Mouse (Mus musculus) liver, embryonic 13.5 days (tissue): ENCODE measurements at regions not wholly inside any gene's neighbourhood (a gene's known extent, or its start where the extent isn't known, plus 50 kb on each side); places are given as distances from the start of the nearest gene placed in this dataset.

Experiments used
- ATAC-seq: fragments of 200-750 bp; cut with Nextera tagmentation; 2 replicates; pipeline ENCODE4 v1.8.0; 2017; ENCODE audit warnings: low read depth, mild to moderate bottlenecking, moderate number of reproducible peaks, moderate library complexity
- DNase-seq: peaks from one replicate; pipeline ENCODE4 v3.0.0; 2022
- H3K27ac ChIP-seq: fragments of 300-500 bp; sonication (generic); 2 replicates; pipeline ENCODE4 v1.5.1; 2015; ENCODE audit warnings: moderate library complexity, mild to moderate bottlenecking, inconsistent platforms
- H3K27me3 ChIP-seq: fragments of 300-500 bp; sonication (generic); 2 replicates; pipeline ENCODE4 v1.6.1; 2015; ENCODE audit warnings: mild to moderate bottlenecking, inconsistent platforms
- H3K36me3 ChIP-seq: fragments of 300-500 bp; sonication (generic); 2 replicates; pipeline ENCODE4 v1.6.1; 2015; ENCODE audit warnings: mild to moderate bottlenecking, inconsistent platforms
- H3K4me1 ChIP-seq: fragments of 300-500 bp; sonication (generic); replicated peaks from 2 replicates; pipeline ENCODE4 v1.6.1; 2015; ENCODE audit warnings: inconsistent platforms
- H3K4me2 ChIP-seq: fragments of 300-500 bp; sonication (generic); 2 replicates; pipeline ENCODE4 v1.6.1; 2015; ENCODE audit warnings: inconsistent platforms, mild to moderate bottlenecking, moderate library complexity
- H3K4me3 ChIP-seq: fragments of 300-500 bp; sonication (generic); replicated peaks from 2 replicates; pipeline ENCODE4 v1.5.1; 2015; ENCODE audit warnings: mild to moderate bottlenecking, inconsistent platforms
- H3K9ac ChIP-seq: fragments of 300-500 bp; sonication (generic); 2 replicates; pipeline ENCODE4 v1.6.1; 2015; ENCODE audit warnings: mild to moderate bottlenecking, inconsistent platforms
- H3K9me3 ChIP-seq: fragments of 300-500 bp; sonication (generic); replicated peaks from 2 replicates; pipeline ENCODE4 v1.6.1; 2016; ENCODE audit warnings: inconsistent platforms
- WGBS: fragments of 180-500 bp; shearing (Covaris S2); methylation state at CpG from one replicate; pipeline ENCODE4 v1.1.7; 2015; ENCODE audit not compliant: insufficient replicate concordance; 5-methylcytosine and 5-hydroxymethylcytosine counted together

DNA sequence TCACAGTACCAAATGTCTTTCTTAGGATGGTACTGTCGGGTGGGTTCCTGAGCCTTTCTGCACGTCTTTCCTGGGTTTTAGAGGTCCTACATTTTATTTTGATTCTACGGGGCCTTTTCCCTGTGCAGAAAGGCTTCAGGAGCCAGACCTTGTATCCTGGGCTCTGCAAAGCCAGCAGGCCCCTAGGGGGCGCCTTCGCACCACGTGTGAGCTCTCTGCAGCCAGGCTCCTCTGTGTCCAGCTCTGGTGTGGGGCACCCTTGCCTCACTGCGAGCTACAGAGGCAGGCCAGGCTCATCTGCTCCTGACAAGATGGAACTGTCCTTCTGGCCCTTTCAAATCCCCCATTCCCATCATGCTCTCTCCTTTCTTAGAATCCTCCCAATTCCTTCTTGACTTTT lies 53.3 kb upstream of the Usp3 start:
- Histone ChIP-seq H3K4me2 (no peak overlapping the region), H3K36me3 (no peaks in the 10 kb centered on the region), H3K4me3 (no peak overlapping the region), H3K27ac (no peak overlapping the region), H3K4me1 (no peaks in the 10 kb centered on the region), H3K27me3 (no peaks in the 10 kb centered on the region), H3K9me3 (no peaks in the 10 kb centered on the region), H3K9ac (no peak overlapping the region)
- WGBS: 15% methylated on average over 7 of the region's 7 CpGs
- peak; percentile 69; the same call in 1 of the 2 replicates for ATAC-seq
- peak; percentile 60 for DNase-seq

DNA sequence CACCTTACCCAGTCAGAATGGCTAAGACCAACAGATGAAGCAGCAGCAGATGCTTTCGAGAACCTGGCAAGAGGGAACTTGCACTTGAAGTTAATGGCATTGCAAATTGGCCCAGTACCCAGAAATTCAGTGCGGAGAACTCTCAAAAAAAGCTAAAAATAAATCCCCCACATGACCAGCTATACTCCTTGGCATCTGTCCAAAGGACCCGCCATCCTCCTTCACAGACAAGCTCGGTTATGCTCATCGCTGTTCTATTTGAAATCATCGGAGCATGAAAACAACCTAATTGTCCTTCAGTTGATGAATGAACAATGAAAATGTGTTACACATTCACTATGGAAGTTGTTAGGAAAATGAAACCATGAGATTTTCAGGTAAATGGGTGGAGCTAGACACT lies 58.4 kb upstream of the Usp3 start:
- ATAC-seq: no peak
- no peaks in the 10 kb centered on the region for H3K4me1 ChIP-seq
- no peak overlapping the region for H3K9ac ChIP-seq
- no peaks in the 10 kb centered on the region for H3K36me3 ChIP-seq
- 74% methylated on average over 6 of the region's 6 CpGs for WGBS
- H3K9me3 ChIP-seq: no peaks in the 10 kb centered on the region
- H3K4me2 ChIP-seq: no peak overlapping the region
- no peaks in the 10 kb centered on the region for H3K27me3 ChIP-seq
- no peak for DNase-seq
- H3K4me3 ChIP-seq: no peak overlapping the region
- H3K27ac ChIP-seq: no peak overlapping the region

DNA sequence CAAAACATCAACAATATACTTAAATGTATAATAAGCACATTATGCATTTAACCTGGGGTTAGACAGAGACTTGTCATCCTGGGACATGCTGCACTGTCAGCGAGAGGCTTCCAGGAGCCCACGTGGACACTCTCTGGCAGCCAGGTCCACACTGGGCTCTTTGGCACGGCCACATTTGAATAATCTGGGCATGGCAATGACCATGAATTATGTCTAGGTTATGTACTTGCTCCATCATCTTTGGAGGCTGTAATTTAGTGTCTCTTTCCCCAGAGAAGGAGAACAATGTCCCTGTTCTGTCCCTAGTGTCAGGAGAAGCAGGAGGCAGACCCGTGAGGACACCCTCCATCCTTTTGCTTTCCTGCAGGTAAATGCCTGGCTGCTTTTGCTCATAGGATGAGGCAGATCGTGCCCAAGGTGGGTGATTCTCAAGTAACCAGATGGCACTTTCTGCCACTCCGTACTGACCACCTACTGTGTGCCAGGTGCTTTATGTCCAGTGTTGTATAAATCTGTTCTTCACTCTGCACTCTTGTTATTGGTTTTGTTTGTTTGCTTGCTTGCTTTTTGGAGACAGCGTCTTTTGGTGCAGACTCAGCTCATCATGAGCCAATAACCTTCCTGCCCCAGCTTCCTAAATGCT lies 56.2 kb upstream of the Car12 start:
- Histone ChIP-seq H3K4me3 (no peak overlapping the region), H3K36me3 (no peaks in the 10 kb centered on the region), H3K9ac (no peak overlapping the region), H3K9me3 (no peaks in the 10 kb centered on the region), H3K4me2 (no peak overlapping the region), H3K27ac (no peak overlapping the region), H3K4me1 (no peaks in the 10 kb centered on the region), H3K27me3 (no peaks in the 10 kb centered on the region)
- ATAC-seq: no peak
- WGBS: 69% methylated on average over 7 of the region's 7 CpGs
- no peak for DNase-seq

GRCm38 (mm10) chr9:66658707-66659242 lies 54.7 kb upstream of the Car12 start:
- Histone ChIP-seq H3K9me3 (no peaks in the 10 kb centered on the region), H3K27me3 (no peaks in the 10 kb centered on the region), H3K36me3 (no peaks in the 10 kb centered on the region), H3K4me2 (no peak overlapping the region), H3K4me3 (no peak overlapping the region), H3K27ac (no peak overlapping the region), H3K4me1 (no peaks in the 10 kb centered on the region), H3K9ac (no peak overlapping the region)
- no peak for ATAC-seq
- no peak for DNase-seq

GRCm38 (mm10) chr9:66659781-66660445 lies 53.6 kb upstream of the Car12 start:
- no peaks in the 10 kb centered on the region for H3K36me3 ChIP-seq
- no peaks in the 10 kb centered on the region for H3K9me3 ChIP-seq
- no peak overlapping the region for H3K27ac ChIP-seq
- H3K4me3 ChIP-seq: no peak overlapping the region
- ATAC-seq: no peak
- H3K9ac ChIP-seq: no peak overlapping the region
- no peak for DNase-seq
- H3K27me3 ChIP-seq: no peaks in the 10 kb centered on the region
- no peak overlapping the region for H3K4me2 ChIP-seq
- H3K4me1 ChIP-seq: no peaks in the 10 kb centered on the region
- 58% methylated on average over 11 of the region's 11 CpGs for WGBS

- H3K36me3 ChIP-seq: no peaks in the 10 kb centered on the region
- H3K27me3 ChIP-seq: no peaks in the 10 kb centered on the region
- H3K9ac ChIP-seq: no peak overlapping the region
- DNase-seq (no peak), ATAC-seq (no peak)
- H3K27ac ChIP-seq: no peak overlapping the region
- 70% methylated on average over 7 of the region's 7 CpGs for WGBS
- no peaks in the 10 kb centered on the region for H3K9me3 ChIP-seq
- H3K4me3 ChIP-seq: no peak overlapping the region
- H3K4me1 ChIP-seq: no peaks in the 10 kb centered on the region
- no peak overlapping the region for H3K4me2 ChIP-seq
Measured at GRCm38 (mm10) chr9:66661596-66661995, 51.9 kb upstream of the Car12 start.

- H3K4me3 ChIP-seq: no peak overlapping the region
- no peak overlapping the region for H3K4me2 ChIP-seq
- 59% methylated on average over 4 of the region's 4 CpGs for WGBS
- H3K36me3 ChIP-seq: no peaks in the 10 kb centered on the region
- no peak overlapping the region for H3K27ac ChIP-seq
- no peaks in the 10 kb centered on the region for H3K4me1 ChIP-seq
- no peak overlapping the region for H3K9ac ChIP-seq
- DNase-seq (no peak), ATAC-seq (no peak)
- H3K27me3 ChIP-seq: no peaks in the 10 kb centered on the region
- no peaks in the 10 kb centered on the region for H3K9me3 ChIP-seq
Measured at GRCm38 (mm10) chr9:66662443-66662842, 51.0 kb upstream of the Car12 start.
